Mouse (Mus musculus) T-helper 1 cell (primary cell): ENCODE measurements around the gene Kat5.

Experiments
- in situ Hi-C: fragments of 300-600 bp; cut with MboI, MseI; formaldehyde crosslinking; loops from one replicate; pipeline ENCODE4 v1.15.1; 2025; ENCODE audit warnings: high pct_unique_total_duplicates

Kat5 gene

GRCm38 (mm10) chr19:5572331-5573125 is 37.5 kb downstream of the Kat5 start:
- in situ Hi-C loops: no loop called here

GRCm38 (mm10) chr19:5571831-5572230 is 38.2 kb downstream of the Kat5 start:
- in situ Hi-C loops: no loop called here

GRCm38 (mm10) chr19:5570353-5571246 is 39.4 kb downstream of the Kat5 start:
- in situ Hi-C loops: no loop called here

GRCm38 (mm10) chr19:5569521-5569920 is 40.5 kb downstream of the Kat5 start:
- in situ Hi-C loops: no loop called here

GRCm38 (mm10) chr19:5568470-5569140 is 41.4 kb downstream of the Kat5 start:
- in situ Hi-C loops: no loop called here

GRCm38 (mm10) chr19:5567534-5568469 is 42.2 kb downstream of the Kat5 start, which contains the start of gene Ap5b1:
TSS of gene Ap5b1 (plus strand) at chr19:5568025.
- in situ Hi-C loops: no loop called here

GRCm38 (mm10) chr19:5567180-5567533 is 42.9 kb downstream of the Kat5 start:
- in situ Hi-C loops: no loop called here

GRCm38 (mm10) chr19:5566316-5566715 is 43.7 kb downstream of the Kat5 start:
- in situ Hi-C loops: no loop called here

GRCm38 (mm10) chr19:5562776-5563175 is 47.3 kb downstream of the Kat5 start:
- in situ Hi-C loops: no loop called here

GRCm38 (mm10) chr19:5561886-5562285 is 48.2 kb downstream of the Kat5 start:
- in situ Hi-C loops: no loop called here

GRCm38 (mm10) chr19:5561252-5561790 is 48.7 kb downstream of the Kat5 start:
- in situ Hi-C loops: no loop called here

GRCm38 (mm10) chr19:5560457-5561041 is 49.5 kb downstream of the Kat5 start, which contains the start of gene Ovol1:
TSS of gene Ovol1 (minus strand) at chr19:5560646.
- in situ Hi-C loops: no loop called here

GRCm38 (mm10) chr19:5559631-5560456 is 50.2 kb downstream of the Kat5 start:
- in situ Hi-C loops: loop anchor here (5.0 to 10.0 kb wide), 2 partner anchors 43 to 1075 kb away; no protein-coding TSS in a partner anchor

- in situ Hi-C loops: loop anchor here (5.0 to 10.0 kb wide), 2 partner anchors 42 to 1076 kb away; no protein-coding TSS in a partner anchor
These were observed 50.8 kb downstream of the Kat5 start for GRCm38 (mm10) chr19:5559229-5559628.

GRCm38 (mm10) chr19:5558770-5559169 is 51.3 kb downstream of the Kat5 start:
- in situ Hi-C loops: loop anchor here (5.0 to 10.0 kb wide), 2 partner anchors 41 to 1076 kb away; no protein-coding TSS in a partner anchor

GRCm38 (mm10) chr19:5558169-5558568 is 51.9 kb downstream of the Kat5 start:
- in situ Hi-C loops: loop anchor here (5.0 to 10.0 kb wide), 2 partner anchors 41 to 1077 kb away; no protein-coding TSS in a partner anchor

GRCm38 (mm10) chr19:5554212-5554611 is 55.8 kb downstream of the Kat5 start:
- in situ Hi-C loops: loop anchor here (10.0 kb wide), 1 partner anchor 1081 kb away; no protein-coding TSS in a partner anchor

- in situ Hi-C loops: loop anchor here (10.0 kb wide), 1 partner anchor 1081 kb away; no protein-coding TSS in a partner anchor
These were observed 56.2 kb downstream of the Kat5 start for GRCm38 (mm10) chr19:5553802-5554201.
